Mouse (Mus musculus): ENCODE data around the gene Slc26a10. TPM values are rescaled to one million over a fixed set of nuclear protein-coding genes. Genes with fewer than 3 reads are reported as not detected.

Slc26a10 gene
- total and polyA plus RNA-seq, 3 experiments, result 13.2 to 40.5 (median 14.7) TPM

DNA sequence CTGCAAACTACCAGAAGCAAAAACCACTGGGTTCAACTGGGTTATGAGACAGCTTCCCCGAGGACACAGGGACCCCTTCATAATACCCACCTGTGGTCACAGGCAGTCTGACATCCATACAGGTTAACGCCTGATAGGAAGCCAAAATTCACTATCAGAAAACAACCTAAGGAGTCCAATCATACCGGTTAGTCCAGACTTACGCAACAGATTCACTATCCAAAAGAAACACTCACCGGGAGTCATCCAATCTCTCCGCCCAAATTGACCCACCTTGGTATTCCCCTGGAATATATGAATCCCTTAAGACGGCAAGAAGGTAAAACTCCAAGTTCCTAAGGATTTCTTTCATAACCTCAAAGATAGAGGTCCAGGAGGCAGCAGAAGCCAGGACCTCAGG lies 35.9 kb downstream of the Slc26a10 start:
- Histone ChIP-seq H3K4me3 (no peak overlapping the region), H3K79me2 (replicated peaks; ENCODE audit: control insufficient read depth, insufficient read depth, low read length) (no peaks in the 10 kb centered on the region), H3K4me1 (ENCODE audit: control insufficient read depth, insufficient read depth, low read length) (no peaks in the 10 kb centered on the region), H3K27me3 (ENCODE audit: control insufficient read depth, insufficient read depth, low read length) (no peaks in the 10 kb centered on the region), H3K36me3 (ENCODE audit: control insufficient read depth, insufficient read depth, low read length) (no peaks in the 10 kb centered on the region), H3K27ac (no peak overlapping the region), H3K9ac (ENCODE audit: low read depth, low read length) (no peak overlapping the region)
- intact Hi-C loops (cut with DNase I), result no loop called here
- no peak for TF ChIP-seq CTCF (IDR thresholded peaks at IDR 0.05)
- TF ChIP-seq POLR2A (IDR thresholded peaks at IDR 0.05; ENCODE audit: insufficient read depth, low read depth, low read length), result no peak
- no peak for TF ChIP-seq EP300 (IDR thresholded peaks at IDR 0.05; ENCODE audit: insufficient read depth, low read depth, low read length)
- no peak for DNase-seq
- WGBS, result 87% methylated on average over 7 of the region's 7 CpGs

DNA sequence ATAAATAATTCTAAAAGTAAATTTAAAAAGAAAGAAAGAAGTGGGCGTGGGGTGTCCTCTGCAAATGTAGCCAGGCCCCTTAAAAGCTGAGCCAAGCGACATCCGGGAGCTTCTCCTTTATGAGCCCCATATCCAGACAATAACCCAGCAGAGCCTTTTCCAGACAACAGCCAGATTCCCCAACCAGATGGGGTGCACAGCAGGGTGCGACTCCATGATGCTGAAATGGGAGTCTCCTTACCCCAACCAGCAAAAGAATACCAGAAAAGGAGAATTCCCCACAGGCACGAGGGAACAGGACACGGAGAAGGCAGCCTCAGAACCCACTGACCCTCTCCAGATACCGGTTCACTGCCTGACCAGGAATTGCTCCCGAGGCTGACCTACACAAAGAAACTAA lies 37.2 kb downstream of the Slc26a10 start:
- Histone ChIP-seq H3K4me1 (ENCODE audit: control insufficient read depth, insufficient read depth, low read length) (no peaks in the 10 kb centered on the region), H3K9ac (ENCODE audit: low read depth, low read length) (no peak overlapping the region), H3K4me3 (no peak overlapping the region), H3K27ac (no peak overlapping the region), H3K36me3 (ENCODE audit: control insufficient read depth, insufficient read depth, low read length) (no peaks in the 10 kb centered on the region), H3K27me3 (ENCODE audit: control insufficient read depth, insufficient read depth, low read length) (no peaks in the 10 kb centered on the region), H3K79me2 (replicated peaks; ENCODE audit: control insufficient read depth, insufficient read depth, low read length) (no peaks in the 10 kb centered on the region)
- no peak for TF ChIP-seq CTCF (IDR thresholded peaks at IDR 0.05)
- intact Hi-C loops (cut with DNase I), result no loop called here
- WGBS, result 83% methylated on average over 8 of the region's 8 CpGs
- DNase-seq, result no peak

DNA sequence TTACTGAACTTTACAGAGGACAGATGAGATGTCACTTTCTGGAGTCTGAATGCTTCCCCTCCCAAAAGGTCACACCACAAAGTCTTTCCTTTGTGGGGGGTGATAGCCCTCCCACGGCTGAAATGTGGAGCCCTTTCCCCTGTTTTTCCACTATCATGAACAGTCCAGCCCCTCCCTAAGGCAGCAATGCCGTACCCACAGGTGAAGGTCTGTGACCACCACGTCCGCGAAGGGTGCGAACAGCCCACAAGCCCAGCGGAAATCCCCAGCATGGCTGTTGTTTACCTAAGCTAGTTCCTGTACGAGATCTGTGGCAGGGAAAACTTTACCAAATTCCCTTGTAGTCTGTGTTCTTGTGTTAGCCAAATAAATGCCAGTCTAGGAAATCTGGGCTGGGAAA lies 38.9 kb downstream of the Slc26a10 start:
- peak in 1 of 2 experiments; percentile 28 for DNase-seq
- Histone ChIP-seq H3K4me1 (ENCODE audit: control insufficient read depth, insufficient read depth, low read length) (no peaks in the 10 kb centered on the region), H3K79me2 (replicated peaks; ENCODE audit: control insufficient read depth, insufficient read depth, low read length) (no peaks in the 10 kb centered on the region), H3K4me3 (no peak overlapping the region), H3K36me3 (ENCODE audit: control insufficient read depth, insufficient read depth, low read length) (no peaks in the 10 kb centered on the region), H3K9ac (ENCODE audit: low read depth, low read length) (no peak overlapping the region), H3K27me3 (ENCODE audit: control insufficient read depth, insufficient read depth, low read length) (no peaks in the 10 kb centered on the region), H3K27ac (no peak overlapping the region)
- TF ChIP-seq CTCF (IDR thresholded peaks at IDR 0.05), result no peak
- no peak for TF ChIP-seq POLR2A (IDR thresholded peaks at IDR 0.05; ENCODE audit: insufficient read depth, low read depth, low read length)
- no peak for TF ChIP-seq EP300 (IDR thresholded peaks at IDR 0.05; ENCODE audit: insufficient read depth, low read depth, low read length)
- 58% methylated on average over 8 of the region's 8 CpGs for WGBS
- intact Hi-C loops (cut with DNase I), result no loop called here

DNA sequence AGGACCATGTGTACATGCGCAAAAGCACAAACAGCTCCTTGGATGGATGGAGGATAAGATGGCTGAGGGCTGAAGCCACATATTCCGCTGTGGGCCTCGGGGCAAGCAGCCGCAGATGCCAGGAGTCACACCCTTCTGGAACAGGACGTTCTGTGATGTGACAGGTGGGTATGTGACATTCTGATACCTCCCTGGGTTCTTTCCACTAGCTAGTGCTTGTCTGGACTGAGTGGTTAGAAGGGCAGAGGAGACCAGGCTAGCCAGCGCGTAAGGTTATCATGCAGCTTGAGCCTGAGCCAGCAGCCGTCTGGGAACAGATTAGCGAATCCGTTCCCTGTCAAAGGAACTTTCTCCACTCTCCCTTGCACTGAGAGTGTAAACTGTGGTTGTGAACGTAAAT lies 39.5 kb downstream of the Slc26a10 start:
- Histone ChIP-seq H3K27me3 (ENCODE audit: control insufficient read depth, insufficient read depth, low read length) (no peaks in the 10 kb centered on the region), H3K27ac (no peak overlapping the region), H3K9ac (ENCODE audit: low read depth, low read length) (no peak overlapping the region), H3K79me2 (replicated peaks; ENCODE audit: control insufficient read depth, insufficient read depth, low read length) (no peaks in the 10 kb centered on the region), H3K4me3 (no peak overlapping the region), H3K36me3 (ENCODE audit: control insufficient read depth, insufficient read depth, low read length) (no peaks in the 10 kb centered on the region), H3K4me1 (ENCODE audit: control insufficient read depth, insufficient read depth, low read length) (no peaks in the 10 kb centered on the region)
- TF ChIP-seq POLR2A (IDR thresholded peaks at IDR 0.05; ENCODE audit: insufficient read depth, low read depth, low read length), result no peak
- no peak for TF ChIP-seq CTCF (IDR thresholded peaks at IDR 0.05)
- no peak for TF ChIP-seq EP300 (IDR thresholded peaks at IDR 0.05; ENCODE audit: insufficient read depth, low read depth, low read length)
- no peak for DNase-seq
- 61% methylated on average over 11 of the region's 11 CpGs for WGBS
- intact Hi-C loops (cut with DNase I), result no loop called here

GRCm38 (mm10) chr10:127138328-127139141 lies 41.9 kb downstream of the Slc26a10 start:
- WGBS, result 87% methylated on average over 18 of the region's 18 CpGs
- Histone ChIP-seq H3K27me3 (ENCODE audit: control insufficient read depth, insufficient read depth, low read length) (no peaks in the 10 kb centered on the region), H3K36me3 (ENCODE audit: control insufficient read depth, insufficient read depth, low read length) (no peaks in the 10 kb centered on the region), H3K79me2 (replicated peaks; ENCODE audit: control insufficient read depth, insufficient read depth, low read length) (no peaks in the 10 kb centered on the region), H3K4me1 (ENCODE audit: control insufficient read depth, insufficient read depth, low read length) (no peaks in the 10 kb centered on the region), H3K4me3 (no peak overlapping the region), H3K9ac (ENCODE audit: low read depth, low read length) (no peak overlapping the region), H3K27ac (no peak overlapping the region)
- intact Hi-C loops (cut with DNase I), result no loop called here
- no peak for TF ChIP-seq EP300 (IDR thresholded peaks at IDR 0.05; ENCODE audit: insufficient read depth, low read depth, low read length)
- no peak for TF ChIP-seq POLR2A (IDR thresholded peaks at IDR 0.05; ENCODE audit: insufficient read depth, low read depth, low read length)
- no peak for TF ChIP-seq CTCF (IDR thresholded peaks at IDR 0.05)
- DNase-seq, result no peak

DNA sequence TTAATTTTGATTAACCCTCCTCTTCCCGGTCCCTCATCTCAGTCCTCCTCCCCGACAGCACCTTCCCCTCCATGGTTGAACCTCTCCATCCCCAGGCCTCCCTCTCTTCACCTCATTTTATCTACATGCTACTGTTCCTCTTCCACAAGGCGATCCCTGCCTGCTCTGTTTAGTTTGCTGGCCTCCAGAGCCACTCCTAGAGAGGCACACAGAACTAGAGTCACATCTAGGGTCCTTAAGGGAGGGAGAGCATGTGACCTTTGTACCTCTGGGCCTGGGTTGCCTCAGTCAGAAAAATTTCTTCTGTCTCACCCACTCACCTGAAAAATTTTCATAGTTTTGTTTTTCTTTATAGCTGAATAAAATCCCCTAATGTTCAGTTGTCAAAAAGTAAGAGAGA lies 42.5 kb downstream of the Slc26a10 start:
- 76% methylated on average over 3 of the region's 3 CpGs for whole genome bisulfite sequencing
- no peaks in the 10 kb centered on the region for H3K79me2 ChIP-seq (replicated peaks; ENCODE audit: control insufficient read depth, insufficient read depth, low read length)

More for the DNA sequence above, 42.5 kb downstream of the Slc26a10 start:
- Histone ChIP-seq H3K9ac (ENCODE audit: low read depth, low read length) (no peak overlapping the region), H3K4me1 (ENCODE audit: control insufficient read depth, insufficient read depth, low read length) (no peaks in the 10 kb centered on the region), H3K4me3 (no peak overlapping the region), H3K27ac (no peak overlapping the region), H3K27me3 (ENCODE audit: control insufficient read depth, insufficient read depth, low read length) (no peaks in the 10 kb centered on the region), H3K36me3 (ENCODE audit: control insufficient read depth, insufficient read depth, low read length) (no peaks in the 10 kb centered on the region)
- intact Hi-C loops (cut with DNase I), result no loop called here
- DNase-seq, result no peak
- TF ChIP-seq CTCF (IDR thresholded peaks at IDR 0.05) (no peak), EP300 (IDR thresholded peaks at IDR 0.05; ENCODE audit: insufficient read depth, low read depth, low read length) (no peak), POLR2A (IDR thresholded peaks at IDR 0.05; ENCODE audit: insufficient read depth, low read depth, low read length) (no peak)
